Mouse (Mus musculus): ENCODE data around the gene Fam166b.

Gene Fam166b

GRCm38 (mm10) chr4:43379601-43380000, 49.3 kb downstream of the Fam166b start:
- no peak for DNase-seq
